Mouse (Mus musculus) stomach, embryonic 16.5 days (tissue): ENCODE measurements at regions not wholly inside any gene's neighbourhood (a gene's known extent, or its start where the extent isn't known, plus 50 kb on each side); places are given as distances from the start of the nearest gene placed in this dataset.

Source experiments
- ATAC-seq: fragments of 200-750 bp; cut with Nextera tagmentation; 2 replicates; pipeline ENCODE4 v1.8.0; 2017; ENCODE audit warnings: moderate number of reproducible peaks, moderate TSS enrichment; ENCODE audit not compliant: insufficient read depth, low FRiP score
- H3K27ac ChIP-seq: fragments of 300-500 bp; sonication (generic); 2 replicates; pipeline ENCODE4 v1.5.1; 2014; ENCODE audit warnings: low read length
- H3K27me3 ChIP-seq: fragments of 300-500 bp; sonication (generic); 2 replicates; pipeline ENCODE4 v1.6.1; 2014; ENCODE audit warnings: low read length, control low read depth, mixed read lengths; ENCODE audit not compliant: control insufficient read depth, insufficient read depth
- H3K36me3 ChIP-seq: fragments of 300-500 bp; sonication (generic); 2 replicates; pipeline ENCODE4 v1.6.1; 2014; ENCODE audit warnings: low read length; ENCODE audit not compliant: control insufficient read depth, insufficient read depth
- H3K4me1 ChIP-seq: fragments of 300-500 bp; sonication (generic); 2 replicates; pipeline ENCODE4 v1.6.1; 2014; ENCODE audit warnings: low read length, control low read depth, mixed read lengths; ENCODE audit not compliant: control insufficient read depth, insufficient read depth
- H3K4me2 ChIP-seq: fragments of 300-500 bp; sonication (generic); 2 replicates; pipeline ENCODE4 v1.6.1; 2014; ENCODE audit warnings: low read depth, low read length, mixed read lengths
- H3K4me3 ChIP-seq: fragments of 300-500 bp; sonication (generic); replicated peaks from 2 replicates; pipeline ENCODE4 v1.5.1; 2014; ENCODE audit warnings: mild to moderate bottlenecking, low read length
- H3K9ac ChIP-seq: fragments of 300-500 bp; sonication (generic); 2 replicates; pipeline ENCODE4 v1.6.1; 2014; ENCODE audit warnings: low read length
- H3K9me3 ChIP-seq: fragments of 300-500 bp; sonication (generic); replicated peaks from 2 replicates; pipeline ENCODE4 v1.6.1; 2016; ENCODE audit warnings: low read length, control low read depth; ENCODE audit not compliant: control insufficient read depth
- WGBS: fragments of 180-500 bp; shearing (Covaris S2); extraction: QIAGEN DNeasy Blood & Tissue Kit; methylation state at CpG from one replicate; pipeline ENCODE4 v1.1.7; 2014; 5-methylcytosine and 5-hydroxymethylcytosine counted together

DNA sequence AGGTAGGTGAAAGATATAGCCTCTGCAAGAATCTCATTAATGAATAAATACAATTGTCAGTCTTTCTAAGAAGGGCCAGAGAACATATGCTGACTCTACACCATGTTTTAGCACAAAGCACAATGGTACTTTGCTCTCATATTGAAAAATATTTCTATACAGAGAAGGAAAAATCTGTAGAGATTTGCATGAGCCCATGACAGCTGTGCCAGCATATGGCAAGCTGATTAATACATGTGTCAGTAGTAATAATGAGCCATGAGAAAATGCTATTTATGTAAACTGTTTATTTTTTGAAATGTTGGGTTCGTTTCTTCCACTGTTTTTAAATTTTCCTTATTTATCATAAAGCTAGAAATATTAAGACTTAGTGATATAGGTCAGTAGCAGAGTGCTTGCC, 604.5 kb upstream of the Rgs18 start:
- H3K9ac ChIP-seq = no peak overlapping the region
- no peak overlapping the region for H3K4me2 ChIP-seq
- ATAC-seq = no peak
- WGBS = 34% methylated on average over 1 of the region's 1 CpGs
- H3K27ac ChIP-seq = no peak overlapping the region
- H3K36me3 ChIP-seq = no peaks in the 10 kb centered on the region
- no peaks in the 10 kb centered on the region for H3K27me3 ChIP-seq
- no peak overlapping the region for H3K4me3 ChIP-seq
- no peaks in the 10 kb centered on the region for H3K4me1 ChIP-seq
- H3K9me3 ChIP-seq = no peaks in the 10 kb centered on the region

DNA sequence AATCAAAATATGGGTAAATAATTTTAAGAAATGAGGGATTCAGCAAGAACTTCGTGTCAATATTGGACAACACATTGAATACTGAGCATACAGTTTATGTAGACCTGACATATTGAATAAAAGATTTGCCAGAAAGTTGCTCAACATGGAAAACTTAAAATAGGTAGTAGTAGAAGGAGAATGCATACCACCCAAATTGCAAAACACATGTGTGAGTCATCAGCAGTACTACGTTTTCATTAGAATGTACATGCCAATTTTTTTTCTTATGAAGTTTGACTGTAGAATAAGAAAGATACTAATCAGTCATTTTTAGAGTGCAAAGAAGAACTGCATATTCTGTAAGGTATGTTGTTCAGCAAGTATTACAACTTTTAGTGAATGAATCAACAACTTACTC, 601.8 kb upstream of the Rgs18 start:
- Histone ChIP-seq H3K4me3 (no peak overlapping the region), H3K27ac (no peak overlapping the region), H3K36me3 (no peaks in the 10 kb centered on the region), H3K27me3 (no peaks in the 10 kb centered on the region), H3K4me2 (no peak overlapping the region), H3K4me1 (no peaks in the 10 kb centered on the region), H3K9ac (no peak overlapping the region), H3K9me3 (no peaks in the 10 kb centered on the region)
- WGBS = 71% methylated on average over 2 of the region's 2 CpGs
- ATAC-seq = no peak

DNA sequence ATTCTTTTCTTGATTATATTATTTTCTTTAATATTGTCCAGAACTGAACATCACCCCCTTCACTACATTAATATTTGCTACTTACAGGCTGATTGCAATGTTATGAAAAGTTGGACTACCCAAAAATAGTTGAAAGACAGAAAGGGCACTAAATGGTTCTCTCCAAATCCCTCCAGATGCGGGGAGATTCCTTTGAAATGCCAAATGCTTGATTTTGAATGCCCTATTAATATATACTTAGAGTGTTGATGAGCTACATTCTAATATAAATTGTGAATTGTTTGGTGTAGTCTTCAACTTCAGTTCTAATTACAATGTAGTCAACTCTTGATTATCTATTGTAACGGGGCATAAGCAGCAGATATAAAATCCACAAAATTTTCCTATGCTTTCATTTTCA, 600.8 kb upstream of the Rgs18 start:
- ATAC-seq = no peak
- Histone ChIP-seq H3K4me3 (no peak overlapping the region), H3K4me1 (no peaks in the 10 kb centered on the region), H3K9ac (no peak overlapping the region), H3K27ac (no peak overlapping the region), H3K9me3 (no peaks in the 10 kb centered on the region), H3K27me3 (no peaks in the 10 kb centered on the region), H3K36me3 (no peaks in the 10 kb centered on the region), H3K4me2 (no peak overlapping the region)
- WGBS = 84% methylated on average over 2 of the region's 2 CpGs

- H3K4me2 ChIP-seq = no peak overlapping the region
- no peaks in the 10 kb centered on the region for H3K27me3 ChIP-seq
- no peaks in the 10 kb centered on the region for H3K9me3 ChIP-seq
- H3K27ac ChIP-seq = no peak overlapping the region
- no peaks in the 10 kb centered on the region for H3K4me1 ChIP-seq
- no peak for ATAC-seq
- H3K9ac ChIP-seq = no peak overlapping the region
- H3K4me3 ChIP-seq = no peak overlapping the region
- H3K36me3 ChIP-seq = no peaks in the 10 kb centered on the region
Observed at GRCm38 (mm10) chr1:145363796-145364195, 588.6 kb upstream of the Rgs18 start.

GRCm38 (mm10) chr1:145344821-145345220, 569.6 kb upstream of the Rgs18 start:
- no peaks in the 10 kb centered on the region for H3K27me3 ChIP-seq
- H3K36me3 ChIP-seq = no peaks in the 10 kb centered on the region
- ATAC-seq = no peak
- H3K9me3 ChIP-seq = no peaks in the 10 kb centered on the region
- H3K9ac ChIP-seq = no peak overlapping the region
- no peaks in the 10 kb centered on the region for H3K4me1 ChIP-seq
- H3K27ac ChIP-seq = no peak overlapping the region
- H3K4me2 ChIP-seq = no peak overlapping the region
- no peak overlapping the region for H3K4me3 ChIP-seq

- H3K9me3 ChIP-seq = no peaks in the 10 kb centered on the region
- H3K9ac ChIP-seq = no peak overlapping the region
- no peaks in the 10 kb centered on the region for H3K36me3 ChIP-seq
- ATAC-seq = no peak
- H3K4me1 ChIP-seq = no peaks in the 10 kb centered on the region
- WGBS = 45% methylated on average over 1 of the region's 1 CpGs
- no peaks in the 10 kb centered on the region for H3K27me3 ChIP-seq
- H3K27ac ChIP-seq = no peak overlapping the region
- no peak overlapping the region for H3K4me2 ChIP-seq
- no peak overlapping the region for H3K4me3 ChIP-seq
Observed at GRCm38 (mm10) chr1:145344356-145344755, 569.1 kb upstream of the Rgs18 start.

GRCm38 (mm10) chr1:145336879-145337278, 561.6 kb upstream of the Rgs18 start:
- H3K27me3 ChIP-seq = no peaks in the 10 kb centered on the region
- WGBS = 90% methylated on average over 1 of the region's 1 CpGs
- ATAC-seq = no peak
- no peaks in the 10 kb centered on the region for H3K9me3 ChIP-seq
- H3K4me2 ChIP-seq = no peak overlapping the region
- no peaks in the 10 kb centered on the region for H3K4me1 ChIP-seq
- H3K9ac ChIP-seq = no peak overlapping the region
- H3K36me3 ChIP-seq = no peaks in the 10 kb centered on the region
- H3K4me3 ChIP-seq = no peak overlapping the region
- no peak overlapping the region for H3K27ac ChIP-seq

DNA sequence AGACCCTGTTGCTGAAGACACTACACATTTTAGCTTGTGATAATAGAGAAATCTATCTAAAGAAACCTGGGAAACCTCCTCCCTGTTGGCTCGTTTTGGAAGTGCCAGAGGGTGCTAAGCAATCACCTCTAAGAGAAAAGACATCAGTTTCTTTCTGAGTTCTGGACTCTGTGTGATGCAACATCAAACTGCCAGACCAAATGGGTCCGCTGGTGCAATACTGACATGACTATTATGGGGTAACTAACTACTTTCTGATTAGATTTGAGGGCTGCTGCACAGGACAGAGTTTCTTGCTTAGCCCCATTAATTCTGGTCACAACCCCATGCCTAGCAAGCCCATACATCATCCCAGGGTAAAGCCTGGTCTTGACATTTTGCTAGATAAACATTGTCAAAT, 517.7 kb upstream of the Rgs18 start:
- Histone ChIP-seq H3K36me3 (no peaks in the 10 kb centered on the region), H3K9ac (no peak overlapping the region), H3K4me3 (no peak overlapping the region), H3K4me1 (no peaks in the 10 kb centered on the region), H3K9me3 (no peaks in the 10 kb centered on the region), H3K4me2 (no peak overlapping the region), H3K27me3 (no peaks in the 10 kb centered on the region), H3K27ac (no peak overlapping the region)
- peak; percentile 7; the same call in 1 of the 2 replicates for ATAC-seq
- WGBS = 28% methylated on average over 2 of the region's 2 CpGs
